Mouse (Mus musculus) common myeloid progenitor, adult 5-6 weeks (primary cell): Measurements from ENCODE around the gene Fbxl17. TPM values are rescaled to one million over a fixed set of nuclear protein-coding genes. Genes with fewer than 3 reads are reported as not detected.

Source experiments
- ATAC-seq: replicated peaks from 2 replicates; pipeline ENCODE4 v1.8.0; 2016; ENCODE audit warnings: low read depth, mild to moderate bottlenecking, moderate TSS enrichment, inconsistent platforms; ENCODE audit not compliant: poor library complexity, severe bottlenecking
- total RNA-seq: library from RNA; stranded (forward); fragments of 200-1000, 187-1606 nt; gene quantifications from 2 replicates; pipeline ENCODE4 v1.2.3, GENCODE M21; 2017

Gene Fbxl17
- total RNA-seq, 1 experiment from 2014 or later, result 11.5 TPM

- ATAC-seq, result no peak
These were observed 94.3 kb downstream of the Fbxl17 start for GRCm38 (mm10) chr17:63405471-63405870.

GRCm38 (mm10) chr17:63404968-63405367 is 94.8 kb downstream of the Fbxl17 start:
- ATAC-seq, result no peak

DNA sequence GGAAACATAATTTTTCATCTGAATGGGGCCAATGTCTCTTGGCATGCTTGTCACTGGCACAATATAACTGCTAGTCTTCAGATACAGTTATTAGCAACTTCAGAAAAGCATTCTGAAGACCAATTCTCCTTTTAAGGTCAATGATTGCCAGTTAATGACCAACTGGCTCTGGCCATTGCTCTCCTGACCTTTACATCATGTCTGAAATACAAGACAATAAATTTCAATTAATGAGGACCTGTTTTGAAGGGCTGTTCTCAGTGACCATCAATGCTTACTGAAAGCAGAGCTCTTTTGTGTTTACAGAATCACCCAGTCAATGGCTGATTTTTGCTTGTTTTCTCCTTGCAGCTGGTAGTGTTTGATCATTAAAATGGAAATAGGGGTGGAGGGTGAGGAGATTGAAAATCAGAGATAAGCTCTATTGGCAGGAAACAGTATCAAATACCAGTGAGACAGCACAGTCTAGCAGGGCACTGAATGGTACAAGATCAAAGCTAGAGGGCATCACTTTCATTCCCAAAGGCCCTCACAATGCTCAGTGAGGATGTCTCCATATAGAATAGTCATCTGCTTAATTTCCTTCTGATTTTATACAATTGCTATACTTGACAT is 95.9 kb downstream of the Fbxl17 start:
- ATAC-seq, result no peak

- ATAC-seq, result peak; percentile 18; the same call in 1 of the 2 replicates
These were observed 96.8 kb downstream of the Fbxl17 start for GRCm38 (mm10) chr17:63402741-63403681.

DNA sequence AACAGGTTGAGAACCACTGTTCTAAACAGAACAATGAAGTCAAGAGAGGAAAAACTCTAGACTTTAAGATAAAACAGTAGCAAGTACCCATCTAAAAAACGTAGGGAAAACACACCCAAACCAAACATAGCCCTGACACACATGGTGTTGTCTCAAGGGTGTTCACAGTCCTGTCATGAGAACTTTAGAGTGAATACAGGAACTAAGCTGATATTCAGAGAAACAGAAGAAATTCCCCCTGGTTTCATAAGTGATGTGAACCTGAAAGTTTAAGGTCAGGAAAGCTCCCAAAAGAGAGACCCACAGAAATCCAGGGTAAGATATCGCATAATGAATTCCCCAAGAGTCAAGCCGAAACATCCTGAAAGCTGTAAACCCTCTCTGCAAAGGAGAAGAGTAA is 97.6 kb downstream of the Fbxl17 start:
- 0 out of 2 replicates have a peak, but pooled peaks have one; percentile 18 for ATAC-seq

GRCm38 (mm10) chr17:63400640-63401039 is 99.2 kb downstream of the Fbxl17 start:
- 0 out of 2 replicates have a peak, but pooled peaks have one; percentile 52 for ATAC-seq

DNA sequence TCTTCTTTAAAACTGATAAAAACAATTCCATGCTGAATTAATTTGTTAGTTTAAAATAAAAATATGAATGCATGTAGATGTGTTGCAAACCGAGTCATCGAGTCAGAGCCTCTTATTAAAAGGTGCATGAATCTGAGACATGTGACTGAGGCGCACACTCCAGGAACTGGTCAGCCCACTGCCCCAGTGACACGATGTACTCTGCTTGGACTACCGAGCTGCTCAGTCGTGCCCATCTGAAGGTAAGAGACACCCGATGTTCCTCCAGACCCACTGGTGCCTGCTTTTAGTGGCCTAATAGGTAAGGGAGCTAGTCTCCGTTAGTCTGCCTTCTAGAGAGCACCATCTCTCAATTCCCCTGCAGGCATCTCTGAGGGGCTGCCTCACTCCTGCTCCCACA is 100.0 kb downstream of the Fbxl17 start:
- ATAC-seq, result no peak

DNA sequence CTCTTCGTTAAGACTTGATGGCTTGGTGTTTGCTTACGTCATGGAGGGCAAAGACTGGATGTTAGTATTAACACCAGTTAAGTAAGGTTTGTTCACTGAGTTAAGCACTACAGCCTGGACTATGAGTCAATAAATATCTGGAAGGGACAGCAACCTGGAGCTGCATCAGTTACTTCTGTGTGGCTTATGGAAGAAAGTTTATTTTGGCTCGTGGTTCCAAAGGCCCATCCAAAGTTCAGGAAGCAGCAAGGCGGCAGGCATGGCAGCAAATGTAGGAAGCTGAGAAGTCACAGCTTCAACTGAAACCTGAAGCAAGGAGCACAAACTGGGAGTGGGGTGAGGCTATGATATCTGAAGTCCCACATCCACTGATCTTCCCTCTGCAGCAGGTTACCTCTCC is 108.3 kb downstream of the Fbxl17 start:
- no peak for ATAC-seq

- no peak for ATAC-seq
These were observed 108.9 kb downstream of the Fbxl17 start for GRCm38 (mm10) chr17:63390951-63391350.

DNA sequence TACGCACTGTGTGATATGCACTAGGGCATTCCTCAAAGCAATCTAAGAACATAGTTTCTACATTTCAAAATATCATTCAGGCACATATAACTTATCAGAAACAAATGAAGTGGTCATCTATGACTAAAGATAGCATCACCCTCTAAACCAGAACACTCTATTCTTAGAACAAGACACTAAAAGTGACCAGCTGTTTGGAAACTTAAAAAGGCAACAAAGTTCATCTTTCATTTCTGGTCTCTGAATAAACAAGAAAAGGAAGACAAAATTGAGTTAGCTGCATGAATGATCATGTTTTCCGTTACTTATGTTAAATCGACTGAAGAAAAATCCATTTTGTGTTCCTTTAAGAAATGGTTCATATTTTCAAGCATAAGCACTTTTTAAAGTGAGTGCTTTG is 128.8 kb downstream of the Fbxl17 start:
- ATAC-seq, result no peak

DNA sequence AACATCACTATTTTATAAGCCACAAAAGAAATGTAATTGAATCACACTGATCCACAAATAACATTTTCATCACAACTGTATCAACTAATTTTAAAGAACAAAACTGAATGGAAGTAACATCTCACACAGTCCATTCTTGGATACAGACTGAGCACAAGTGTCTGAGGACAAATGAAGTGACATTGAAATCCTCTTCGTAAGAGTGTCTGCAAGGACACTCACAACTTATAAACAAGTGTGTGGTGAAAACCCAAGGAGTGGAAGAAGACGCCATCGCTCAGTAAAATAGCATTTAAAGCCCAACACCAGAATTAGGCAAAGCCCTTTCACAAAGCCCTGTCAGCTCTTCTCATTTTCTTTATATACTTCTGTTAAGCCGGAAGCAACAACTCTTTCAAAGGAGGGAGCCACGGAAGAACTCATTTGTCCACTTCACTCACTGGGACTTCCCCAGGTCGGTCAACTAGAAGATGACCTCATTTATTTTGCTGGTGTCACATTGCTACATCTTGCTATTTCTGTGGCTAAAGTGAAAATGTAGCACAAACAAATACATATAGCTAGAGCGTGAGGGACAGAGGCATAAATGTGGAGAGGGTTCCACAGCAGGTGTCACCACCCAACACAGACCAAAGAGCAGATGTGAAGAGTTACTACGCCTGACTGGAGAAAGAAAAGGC is 130.0 kb downstream of the Fbxl17 start:
- ATAC-seq, result no peak

GRCm38 (mm10) chr17:63367476-63367875 is 132.3 kb downstream of the Fbxl17 start:
- ATAC-seq, result no peak

- no peak for ATAC-seq
These were observed 133.8 kb downstream of the Fbxl17 start for GRCm38 (mm10) chr17:63366045-63366444.

DNA sequence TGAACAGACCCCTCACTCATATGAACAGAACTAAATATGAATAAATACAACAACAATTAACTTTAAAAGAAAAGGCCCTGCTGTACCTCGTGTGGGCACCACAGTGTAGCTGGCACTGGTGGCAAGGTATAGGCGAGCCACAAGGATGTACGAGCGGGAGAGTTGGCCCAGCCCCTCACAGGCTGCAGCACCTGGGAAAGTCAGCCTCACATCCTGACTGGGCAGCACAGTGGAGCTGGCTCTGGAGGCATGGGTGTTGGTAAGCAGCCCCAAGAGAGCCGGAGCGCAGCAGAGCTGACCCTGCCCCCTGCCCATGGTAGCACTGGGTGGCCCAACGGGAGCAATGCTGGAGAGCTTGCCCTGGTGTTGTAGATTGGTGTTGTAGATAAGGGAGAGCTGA is 135.2 kb downstream of the Fbxl17 start:
- no peak for ATAC-seq

DNA sequence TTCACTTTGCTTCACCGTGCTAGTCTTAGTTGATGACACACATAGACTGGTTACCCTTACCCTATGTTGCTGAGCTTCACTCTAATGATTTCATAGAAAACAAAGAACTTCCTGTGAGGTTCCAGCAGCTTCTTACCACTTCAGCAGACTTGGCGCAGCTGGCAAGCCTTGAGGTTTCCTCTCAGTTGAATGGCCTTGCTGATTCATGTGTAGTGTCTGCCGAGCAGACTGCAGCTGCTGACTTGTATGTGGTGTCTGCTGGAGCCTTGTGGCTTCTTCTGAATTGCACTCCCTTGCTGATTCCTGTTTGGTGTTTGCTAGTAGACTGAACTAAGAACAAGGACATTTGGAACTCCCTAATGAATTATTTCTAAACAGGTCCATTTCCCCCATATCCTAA is 137.6 kb downstream of the Fbxl17 start:
- ATAC-seq, result no peak

GRCm38 (mm10) chr17:63361679-63362078 is 138.1 kb downstream of the Fbxl17 start:
- no peak for ATAC-seq

DNA sequence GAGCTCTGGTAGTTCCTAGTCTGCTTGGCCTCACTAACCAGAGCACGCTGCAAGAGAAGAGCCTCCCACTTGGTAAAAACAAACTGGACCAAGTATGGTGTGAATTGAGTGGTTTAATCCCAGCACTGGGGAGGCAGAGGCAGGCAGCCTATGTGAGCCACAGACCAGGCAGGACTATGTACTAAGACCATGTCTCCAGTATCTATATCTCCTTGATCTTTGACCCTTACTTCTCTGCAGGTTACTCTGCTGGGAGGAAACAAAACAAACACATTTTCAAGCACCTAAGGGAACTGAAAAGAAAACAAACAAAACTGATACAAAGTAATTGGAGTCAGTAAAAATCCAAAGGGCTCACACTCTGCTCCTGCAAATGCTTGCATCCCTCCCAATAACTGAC is 141.0 kb downstream of the Fbxl17 start:
- no peak for ATAC-seq

DNA sequence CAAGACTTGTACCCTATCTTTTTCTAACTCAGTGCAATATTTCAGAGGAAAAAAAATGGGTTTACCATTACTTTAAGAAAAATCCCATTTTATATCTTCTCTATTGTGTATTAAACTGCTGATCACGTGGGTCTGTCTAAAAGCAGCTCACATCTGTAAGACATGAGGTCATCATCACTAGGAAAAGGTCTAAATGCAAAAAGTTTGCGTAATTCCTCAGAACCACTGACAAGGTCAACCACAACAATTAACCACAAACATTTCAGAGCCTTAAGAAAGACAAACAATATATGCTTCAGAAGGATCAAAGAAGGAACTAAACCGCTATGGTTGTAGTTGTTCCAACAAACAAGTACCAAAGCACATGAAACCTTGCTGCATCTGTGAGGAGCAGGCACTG is 143.6 kb downstream of the Fbxl17 start:
- peak; percentile 89 for ATAC-seq

- no peak for ATAC-seq
These were observed 147.1 kb downstream of the Fbxl17 start for GRCm38 (mm10) chr17:63352634-63353195.

DNA sequence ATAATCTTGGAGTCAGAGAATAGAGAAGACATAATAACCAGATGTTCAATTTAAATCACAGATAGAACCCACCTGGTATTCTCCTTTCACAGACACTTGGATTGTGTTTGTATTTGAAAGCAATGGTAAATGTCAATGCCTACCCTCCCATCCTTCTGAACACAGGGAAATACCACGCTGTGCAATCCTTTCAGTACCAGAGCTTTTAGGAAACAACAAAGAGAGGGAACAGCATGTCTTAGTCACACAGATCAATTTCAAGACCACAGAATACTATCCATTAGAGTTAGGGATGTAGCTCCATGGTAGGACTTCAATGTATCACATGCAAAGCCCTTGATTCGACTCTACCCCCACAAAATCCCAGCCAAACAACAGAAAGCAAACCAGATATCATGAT is 148.1 kb downstream of the Fbxl17 start:
- ATAC-seq, result no peak
